Mouse (Mus musculus): ENCODE data around the gene Stxbp1.

DNA sequence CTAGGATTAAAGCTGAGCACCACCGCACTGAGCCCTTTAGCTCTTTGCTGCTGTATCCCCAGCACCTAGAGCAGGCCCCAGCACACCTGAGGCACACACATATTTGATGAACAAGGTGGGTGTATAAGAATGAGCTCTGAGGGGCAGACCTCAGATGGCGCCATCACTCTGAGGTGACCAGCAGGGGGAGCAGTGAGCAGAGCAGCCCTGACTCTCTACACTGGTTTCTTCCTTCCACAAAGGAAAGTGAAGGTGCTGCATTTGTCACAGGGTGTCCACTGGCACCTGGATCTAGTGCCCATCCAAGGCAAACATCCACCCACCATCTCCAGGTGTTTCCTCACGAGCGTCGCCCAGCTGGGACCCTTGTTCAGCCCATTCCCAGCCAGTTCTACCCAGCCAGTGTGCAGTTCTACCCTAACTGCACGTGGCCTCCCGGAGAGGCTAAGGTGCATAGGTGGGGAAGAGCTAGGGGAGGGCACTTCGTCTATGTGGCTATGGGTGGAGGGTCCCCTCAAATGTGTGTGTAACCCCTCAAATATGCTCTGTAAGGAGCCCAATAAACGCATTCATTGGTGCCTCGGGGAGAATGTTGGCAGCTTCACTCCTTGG, 12.1 kb upstream of the Stxbp1 start:
- peak; percentile 89; the same call in 1 of the 2 replicates for TF ChIP-seq CTCF (IDR thresholded peaks at IDR 0.05; ENCODE audit: extremely low read depth, insufficient read length, insufficient replicate concordance, low read depth, low read length)
- TF ChIP-seq POLR2A (IDR thresholded peaks at IDR 0.05; ENCODE audit: low read depth, low read length) = no peak
